Mouse (Mus musculus) midbrain, postnatal 0 days (tissue): Measurements from ENCODE around the gene Card11. TPM values are rescaled to one million over a fixed set of nuclear protein-coding genes. Genes with fewer than 3 reads are reported as not detected.

Source experiments
- ATAC-seq: fragments of 200-750 bp; cut with Nextera tagmentation; 2 replicates; pipeline ENCODE4 v1.8.0; 2017; ENCODE audit warnings: moderate number of reproducible peaks, mild to moderate bottlenecking, moderate TSS enrichment, moderate library complexity; ENCODE audit not compliant: low FRiP score
- DNase-seq: peaks from one replicate; pipeline ENCODE4 v3.0.0-alpha.2; 2015; ENCODE audit warnings: low spot score
- H3K27ac ChIP-seq: fragments of 300-500 bp; sonication (generic); 2 replicates; pipeline ENCODE4 v1.5.1; 2014; ENCODE audit warnings: low read depth, mild to moderate bottlenecking, low read length, mixed read lengths
- H3K27me3 ChIP-seq: fragments of 300-500 bp; sonication (generic); 2 replicates; pipeline ENCODE4 v1.6.1; 2014; ENCODE audit warnings: low read length, control low read depth, mixed read lengths; ENCODE audit not compliant: insufficient read depth
- H3K36me3 ChIP-seq: fragments of 300-500 bp; sonication (generic); 2 replicates; pipeline ENCODE4 v1.6.1; 2014; ENCODE audit warnings: low read length, control low read depth, mixed read lengths; ENCODE audit not compliant: insufficient read depth
- H3K4me1 ChIP-seq: fragments of 300-500 bp; sonication (generic); 2 replicates; pipeline ENCODE4 v1.6.1; 2014; ENCODE audit warnings: mild to moderate bottlenecking, control low read depth, antibody characterized with exemption, low read length, mixed read lengths; ENCODE audit not compliant: insufficient read depth
- H3K4me2 ChIP-seq: fragments of 300-500 bp; sonication (generic); 2 replicates; pipeline ENCODE4 v1.6.1; 2014; ENCODE audit warnings: low read depth, mild to moderate bottlenecking, low read length, mixed read lengths; ENCODE audit not compliant: poor library complexity, severe bottlenecking
- H3K4me3 ChIP-seq: fragments of 300-500 bp; sonication (generic); 2 replicates; pipeline ENCODE4 v1.5.1; 2014; ENCODE audit warnings: low read depth, mild to moderate bottlenecking, low read length, moderate library complexity
- H3K9ac ChIP-seq: fragments of 300-500 bp; sonication (generic); replicated peaks from 2 replicates; pipeline ENCODE4 v1.6.1; 2014; ENCODE audit warnings: mild to moderate bottlenecking, low read length, moderate library complexity, mixed read lengths; ENCODE audit not compliant: poor library complexity, severe bottlenecking
- H3K9me3 ChIP-seq: fragments of 300-500 bp; sonication (generic); 2 replicates; pipeline ENCODE4 v1.6.1; 2016; ENCODE audit warnings: low read length, control low read depth
- CTCF ChIP-seq: IDR thresholded peaks from 2 replicates; pipeline ENCODE4 v1.5.1; 2016; ENCODE audit warnings: antibody characterized with exemption, mild to moderate bottlenecking
- WGBS: fragments of 180-500 bp; shearing (Covaris S2); extraction: QIAGEN DNeasy Blood & Tissue Kit; methylation state at CpG from one replicate; pipeline ENCODE4 v1.1.7; 2014; 5-methylcytosine and 5-hydroxymethylcytosine counted together
- polyA plus RNA-seq: library from polyadenylated mRNA; unstranded; fragments of >200 nt; fragmentation: Nextera tagmentation; extraction: Ambion mirVana; gene quantifications from 2 replicates; pipeline ENCODE4 v1.2.1, GENCODE M21; 2015
- total RNA-seq: library from RNA; depleted of rRNA; stranded (reverse); fragments of >200 nt; gene quantifications from 2 replicates; pipeline ENCODE4 v1.2.3, GENCODE M21; 2014

The Card11 gene
- total and polyA plus RNA-seq, 2 experiments from 2014 or later = 0.09 TPM; not detected in 1

GRCm38 (mm10) chr5:140829081-140829910 is 171.1 kb downstream of the Card11 start:
- ATAC-seq (no peak), DNase-seq (no peak)
- Histone ChIP-seq H3K4me2 (peak overlapping the region; percentile 95), H3K36me3 (no peaks in the 10 kb centered on the region), H3K27me3 (no peaks in the 10 kb centered on the region), H3K9ac (peak overlapping the region; percentile 77), H3K9me3 (no peaks in the 10 kb centered on the region), H3K4me1 (peaks cover 14% of the 10 kb centered on the region), H3K4me3 (peak overlapping the region; percentile 81), H3K27ac (peak overlapping the region; percentile 82)
- peak; percentile 38 for TF ChIP-seq CTCF
- 34% methylated on average over 18 of the region's 18 CpGs for WGBS

- ATAC-seq (no peak), DNase-seq (no peak)
- Histone ChIP-seq H3K4me3 (0 out of 2 replicates have a peak overlapping the region, but pooled peaks have one; percentile 9), H3K4me2 (peak overlapping the region; percentile 95), H3K9ac (no peak overlapping the region), H3K4me1 (peaks cover 14% of the 10 kb centered on the region), H3K27me3 (no peaks in the 10 kb centered on the region), H3K27ac (no peak overlapping the region), H3K9me3 (no peaks in the 10 kb centered on the region), H3K36me3 (no peaks in the 10 kb centered on the region)
- no peak for TF ChIP-seq CTCF
- whole genome bisulfite sequencing = 47% methylated on average over 2 of the region's 2 CpGs
Observed at GRCm38 (mm10) chr5:140828363-140828762, 172.0 kb downstream of the Card11 start.

DNA sequence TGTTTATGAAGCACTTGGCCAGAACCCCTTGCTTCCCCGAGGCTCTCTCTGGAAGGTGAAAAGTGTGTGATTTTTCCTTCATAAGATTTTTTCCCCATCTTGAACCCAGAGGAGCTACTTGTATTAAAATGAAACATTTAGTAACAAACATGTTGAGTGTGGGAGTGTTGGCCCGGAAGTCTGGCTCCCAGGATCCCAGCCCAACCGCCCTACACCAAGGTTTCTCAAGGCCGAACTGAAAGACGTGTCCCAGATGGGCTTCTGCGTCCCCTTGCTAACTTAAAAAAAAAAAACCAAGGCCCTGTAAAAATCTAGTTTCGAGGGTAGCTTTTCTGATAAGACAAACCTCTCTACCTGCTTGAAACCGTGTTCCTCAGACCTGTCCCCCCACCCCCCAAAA is 172.5 kb downstream of the Card11 start:
- Histone ChIP-seq H3K27me3 (no peaks in the 10 kb centered on the region), H3K9ac (no peak overlapping the region), H3K36me3 (no peaks in the 10 kb centered on the region), H3K4me1 (peaks cover 14% of the 10 kb centered on the region), H3K4me3 (0 out of 2 replicates have a peak overlapping the region, but pooled peaks have one; percentile 9), H3K4me2 (peak overlapping the region; percentile 95), H3K9me3 (no peaks in the 10 kb centered on the region), H3K27ac (no peak overlapping the region)
- no peak for DNase-seq
- WGBS = 72% methylated on average over 8 of the region's 8 CpGs
- TF ChIP-seq CTCF = no peak
- no peak for ATAC-seq

DNA sequence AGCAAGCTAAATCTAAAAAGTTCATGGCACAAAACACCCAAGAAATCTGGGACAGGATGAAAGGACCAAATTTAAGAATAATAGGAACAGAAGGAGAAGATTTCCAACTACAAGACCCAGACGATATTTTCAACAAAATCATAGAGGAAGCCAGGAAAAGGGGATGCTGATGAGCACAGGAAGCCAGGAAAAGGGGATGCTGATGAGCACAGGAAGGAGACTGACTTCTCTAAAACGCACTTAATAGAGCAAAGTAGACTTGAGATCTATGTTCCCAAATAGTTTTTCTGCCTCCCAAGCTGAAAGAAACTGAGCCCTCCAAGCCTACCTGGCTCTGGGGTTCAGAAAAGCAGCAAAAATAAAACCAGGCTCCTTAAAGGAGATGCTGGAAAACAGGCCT is 173.0 kb downstream of the Card11 start:
- Histone ChIP-seq H3K9ac (no peak overlapping the region), H3K27me3 (no peaks in the 10 kb centered on the region), H3K27ac (no peak overlapping the region), H3K4me1 (peaks cover 14% of the 10 kb centered on the region), H3K9me3 (no peaks in the 10 kb centered on the region), H3K36me3 (no peaks in the 10 kb centered on the region), H3K4me2 (peak overlapping the region; percentile 95), H3K4me3 (no peak overlapping the region)
- no peak for DNase-seq
- 50% methylated on average over 2 of the region's 2 CpGs for WGBS
- TF ChIP-seq CTCF = no peak
- ATAC-seq = no peak

GRCm38 (mm10) chr5:140826796-140827195 is 173.6 kb downstream of the Card11 start:
- Histone ChIP-seq H3K4me3 (no peak overlapping the region), H3K4me2 (peak overlapping the region; percentile 95), H3K36me3 (no peaks in the 10 kb centered on the region), H3K27me3 (no peaks in the 10 kb centered on the region), H3K27ac (no peak overlapping the region), H3K9me3 (no peaks in the 10 kb centered on the region), H3K9ac (no peak overlapping the region), H3K4me1 (peaks cover 14% of the 10 kb centered on the region)
- DNase-seq (no peak), ATAC-seq (no peak)
- no peak for TF ChIP-seq CTCF
- 11% methylated on average over 1 of the region's 1 CpGs for WGBS

GRCm38 (mm10) chr5:140826118-140826517 is 174.3 kb downstream of the Card11 start:
- Histone ChIP-seq H3K4me1 (peaks cover 14% of the 10 kb centered on the region), H3K9ac (no peak overlapping the region), H3K4me2 (no peak overlapping the region), H3K4me3 (no peak overlapping the region), H3K27ac (no peak overlapping the region), H3K27me3 (no peaks in the 10 kb centered on the region), H3K36me3 (no peaks in the 10 kb centered on the region), H3K9me3 (no peaks in the 10 kb centered on the region)
- 100% methylated on average over 1 of the region's 1 CpGs for WGBS
- no peak for DNase-seq
- no peak for TF ChIP-seq CTCF
- ATAC-seq = no peak
